Mouse (Mus musculus): ENCODE measurements around the gene Nr2f6. TPM values are rescaled to one million over a fixed set of nuclear protein-coding genes. Genes with fewer than 3 reads are reported as not detected.

Gene Nr2f6
- total RNA-seq (2021) = 10 to 100 TPM; 43.0 to 44.1 TPM

- peak; percentile 44 to 51 for DNase-seq (ENCODE audit: extremely low spot score in 1 of 2, low spot score in 1 of 2)
These were observed at the start of gene Nr2f6 for GRCm38 (mm10) chr8:71381421-71381970. Nr2f6 (minus strand) TSS chr8:71381960.

GRCm38 (mm10) chr8:71422121-71422520 is 40.4 kb upstream of the Nr2f6 start:
- no peak for DNase-seq (ENCODE audit: extremely low spot score in 1 of 2, low spot score in 1 of 2)

- no peak for DNase-seq (ENCODE audit: extremely low spot score in 1 of 2, low spot score in 1 of 2)
These were observed 29.9 kb upstream of the Nr2f6 start for GRCm38 (mm10) chr8:71411535-71412273.

- no peak for DNase-seq (ENCODE audit: extremely low spot score in 1 of 2, low spot score in 1 of 2)
These were observed 26.5 kb upstream of the Nr2f6 start for GRCm38 (mm10) chr8:71408231-71408630.

- DNase-seq (ENCODE audit: extremely low spot score in 1 of 2, low spot score in 1 of 2) = no peak
These were observed 25.7 kb upstream of the Nr2f6 start for GRCm38 (mm10) chr8:71407441-71407840.

- DNase-seq (ENCODE audit: extremely low spot score in 1 of 2, low spot score in 1 of 2) = peak in 1 of 2 experiments; percentile 45
These were observed 24.6 kb upstream of the Nr2f6 start for GRCm38 (mm10) chr8:71406099-71407015.

GRCm38 (mm10) chr8:71405401-71406098 is 23.8 kb upstream of the Nr2f6 start, which contains the start of gene Ankle1:
Ankle1 (plus strand) TSS chr8:71406010.
- DNase-seq (ENCODE audit: extremely low spot score in 1 of 2, low spot score in 1 of 2) = peak; percentile 88 to 93

GRCm38 (mm10) chr8:71404951-71405351 is 23.2 kb upstream of the Nr2f6 start:
- no peak for DNase-seq (ENCODE audit: extremely low spot score in 1 of 2, low spot score in 1 of 2)

GRCm38 (mm10) chr8:71404011-71404410 is 22.3 kb upstream of the Nr2f6 start:
- no peak for DNase-seq (ENCODE audit: extremely low spot score in 1 of 2, low spot score in 1 of 2)

GRCm38 (mm10) chr8:71403107-71403885 is 21.5 kb upstream of the Nr2f6 start:
- DNase-seq (ENCODE audit: extremely low spot score in 1 of 2, low spot score in 1 of 2) = no peak

- no peak for DNase-seq (ENCODE audit: extremely low spot score in 1 of 2, low spot score in 1 of 2)
These were observed 20.7 kb upstream of the Nr2f6 start for GRCm38 (mm10) chr8:71402446-71402964.

- peak in 1 of 2 experiments; percentile 6 for DNase-seq (ENCODE audit: extremely low spot score in 1 of 2, low spot score in 1 of 2)
These were observed 19.7 kb upstream of the Nr2f6 start for GRCm38 (mm10) chr8:71401454-71401853.

GRCm38 (mm10) chr8:71400826-71401225 is 19.1 kb upstream of the Nr2f6 start:
- DNase-seq (ENCODE audit: extremely low spot score in 1 of 2, low spot score in 1 of 2) = peak in 1 of 2 experiments; percentile 5

- DNase-seq (ENCODE audit: extremely low spot score in 1 of 2, low spot score in 1 of 2) = no peak
These were observed 15.9 kb upstream of the Nr2f6 start for GRCm38 (mm10) chr8:71397701-71398100.

GRCm38 (mm10) chr8:71396639-71397305 is 15.0 kb upstream of the Nr2f6 start, which contains the start of gene Babam1:
Babam1 (plus strand) TSS chr8:71396861.
- peak; percentile 67 to 75 for DNase-seq (ENCODE audit: extremely low spot score in 1 of 2, low spot score in 1 of 2)

- peak in 1 of 2 experiments; percentile 5 for DNase-seq (ENCODE audit: extremely low spot score in 1 of 2, low spot score in 1 of 2)
These were observed 13.9 kb upstream of the Nr2f6 start, which contains the start of gene Ushbp1 for GRCm38 (mm10) chr8:71395629-71396028. Ushbp1 (minus strand) TSS chr8:71395802.

- no peak for DNase-seq (ENCODE audit: extremely low spot score in 1 of 2, low spot score in 1 of 2)
These were observed 13.3 kb upstream of the Nr2f6 start for GRCm38 (mm10) chr8:71395071-71395470.

GRCm38 (mm10) chr8:71394481-71394880 is 12.7 kb upstream of the Nr2f6 start:
- no peak for DNase-seq (ENCODE audit: extremely low spot score in 1 of 2, low spot score in 1 of 2)

- DNase-seq (ENCODE audit: extremely low spot score in 1 of 2, low spot score in 1 of 2) = no peak
These were observed 11.1 kb upstream of the Nr2f6 start for GRCm38 (mm10) chr8:71392871-71393270.
